Mouse (Mus musculus) midbrain, embryonic 14.5 days (tissue): ENCODE measurements around the gene Zfp664. TPM values are rescaled to one million over a fixed set of nuclear protein-coding genes. Genes with fewer than 3 reads are reported as not detected.

ENCODE experiments used
- ATAC-seq: fragments of 200-750 bp; cut with Nextera tagmentation; 2 replicates; pipeline ENCODE4 v1.8.0; 2017; ENCODE audit warnings: moderate number of reproducible peaks, moderate library complexity; ENCODE audit not compliant: low FRiP score, low TSS enrichment
- DNase-seq: peaks from one replicate; pipeline ENCODE4 v3.0.0-alpha.2; 2015
- H3K27ac ChIP-seq: fragments of 300-500 bp; sonication (generic); replicated peaks from 2 replicates; pipeline ENCODE4 v1.5.1; 2014; ENCODE audit warnings: mild to moderate bottlenecking, low read depth, low read length, moderate library complexity
- H3K27me3 ChIP-seq: fragments of 300-500 bp; sonication (generic); 2 replicates; pipeline ENCODE4 v1.6.1; 2014; ENCODE audit warnings: low read length, control low read depth, mixed read lengths; ENCODE audit not compliant: control insufficient read depth, insufficient read depth
- H3K36me3 ChIP-seq: fragments of 300-500 bp; sonication (generic); 2 replicates; pipeline ENCODE4 v1.6.1; 2014; ENCODE audit warnings: low read length, control low read depth; ENCODE audit not compliant: control insufficient read depth, insufficient read depth
- H3K4me1 ChIP-seq: fragments of 300-500 bp; sonication (generic); 2 replicates; pipeline ENCODE4 v1.6.1; 2014; ENCODE audit warnings: mild to moderate bottlenecking, antibody characterized with exemption, low read length, control low read depth; ENCODE audit not compliant: control insufficient read depth, insufficient read depth
- H3K4me2 ChIP-seq: fragments of 300-500 bp; sonication (generic); 2 replicates; pipeline ENCODE4 v1.6.1; 2014; ENCODE audit warnings: mild to moderate bottlenecking, low read length, moderate library complexity
- H3K4me3 ChIP-seq: fragments of 300-500 bp; sonication (generic); replicated peaks from 2 replicates; pipeline ENCODE4 v1.5.1; 2014; ENCODE audit warnings: low read depth, low read length
- H3K9ac ChIP-seq: fragments of 300-500 bp; sonication (generic); replicated peaks from 2 replicates; pipeline ENCODE4 v1.6.1; 2014; ENCODE audit warnings: mild to moderate bottlenecking, low read length, moderate library complexity
- H3K9me3 ChIP-seq: fragments of 300-500 bp; sonication (generic); 2 replicates; pipeline ENCODE4 v1.6.1; 2016; ENCODE audit warnings: low read length, control low read depth, mixed read lengths; ENCODE audit not compliant: control insufficient read depth
- WGBS: fragments of 180-500 bp; shearing (Covaris S2); extraction: QIAGEN DNeasy Blood & Tissue Kit; methylation state at CpG from one replicate; pipeline ENCODE4 v1.1.7; 2014; 5-methylcytosine and 5-hydroxymethylcytosine counted together
- polyA plus RNA-seq: library from polyadenylated mRNA; unstranded; fragments of >200 nt; fragmentation: Nextera tagmentation; extraction: Ambion mirVana; gene quantifications from 2 replicates; pipeline ENCODE4 v1.2.1, GENCODE M21; 2014

Gene Zfp664
- polyA plus RNA-seq, 1 experiment from 2014 or later, result 107 TPM

GRCm38 (mm10) chr5:124902195-124902594, 39.7 kb downstream of the Zfp664 start:
- H3K36me3 ChIP-seq, result no peaks in the 10 kb centered on the region
- DNase-seq (no peak), ATAC-seq (no peak)
- H3K9ac ChIP-seq, result no peak overlapping the region
- H3K27me3 ChIP-seq, result no peaks in the 10 kb centered on the region
- no peak overlapping the region for H3K4me2 ChIP-seq
- H3K4me3 ChIP-seq, result no peak overlapping the region
- 0 out of 2 replicates have a peak overlapping the region, but pooled peaks have one; percentile 5 for H3K27ac ChIP-seq
- H3K4me1 ChIP-seq, result peaks cover 6% of the 10 kb centered on the region; the same call in 1 of the 2 replicates
- 90% methylated on average over 10 of the region's 10 CpGs for WGBS
- H3K9me3 ChIP-seq, result no peaks in the 10 kb centered on the region

GRCm38 (mm10) chr5:124903852-124904251, 41.4 kb downstream of the Zfp664 start:
- Histone ChIP-seq H3K4me2 (no peak overlapping the region), H3K9ac (no peak overlapping the region), H3K27me3 (no peaks in the 10 kb centered on the region), H3K27ac (no peak overlapping the region), H3K9me3 (no peaks in the 10 kb centered on the region), H3K4me1 (peaks cover 6% of the 10 kb centered on the region; the same call in 1 of the 2 replicates), H3K36me3 (no peaks in the 10 kb centered on the region), H3K4me3 (no peak overlapping the region)
- DNase-seq (no peak), ATAC-seq (no peak)
- 87% methylated on average over 4 of the region's 4 CpGs for whole genome bisulfite sequencing

- DNase-seq, result no peak
Observed at GRCm38 (mm10) chr5:124906890-124907289, 44.4 kb downstream of the Zfp664 start.

GRCm38 (mm10) chr5:124908860-124909259, 46.4 kb downstream of the Zfp664 start:
- DNase-seq (peak; percentile 91), ATAC-seq (peak; percentile 76; the same call in 1 of the 2 replicates)
- H3K9me3 ChIP-seq, result no peaks in the 10 kb centered on the region
- no peak overlapping the region for H3K27ac ChIP-seq
- H3K4me2 ChIP-seq, result no peak overlapping the region
- no peaks in the 10 kb centered on the region for H3K27me3 ChIP-seq
- no peaks in the 10 kb centered on the region for H3K36me3 ChIP-seq
- no peak overlapping the region for H3K4me3 ChIP-seq
- H3K4me1 ChIP-seq, result peaks cover 13% of the 10 kb centered on the region; the same call in 1 of the 2 replicates
- WGBS, result 20% methylated on average over 5 of the region's 5 CpGs
- H3K9ac ChIP-seq, result no peak overlapping the region

More at GRCm38 (mm10) chr5:124906890-124907289, 44.4 kb downstream of the Zfp664 start:
- H3K9me3 ChIP-seq, result no peaks in the 10 kb centered on the region
- H3K4me3 ChIP-seq, result no peak overlapping the region
- H3K4me2 ChIP-seq, result no peak overlapping the region
- H3K27me3 ChIP-seq, result no peaks in the 10 kb centered on the region
- no peaks in the 10 kb centered on the region for H3K4me1 ChIP-seq
- H3K36me3 ChIP-seq, result no peaks in the 10 kb centered on the region
- WGBS, result 82% methylated on average over 13 of the region's 13 CpGs
- no peak for ATAC-seq
- H3K9ac ChIP-seq, result no peak overlapping the region
- H3K27ac ChIP-seq, result no peak overlapping the region

GRCm38 (mm10) chr5:124912276-124912675, 49.8 kb downstream of the Zfp664 start:
- H3K36me3 ChIP-seq, result no peaks in the 10 kb centered on the region
- no peaks in the 10 kb centered on the region for H3K27me3 ChIP-seq
- H3K9ac ChIP-seq, result no peak overlapping the region
- ATAC-seq (no peak), DNase-seq (no peak)
- H3K4me1 ChIP-seq, result peaks cover 16% of the 10 kb centered on the region; the same call in 1 of the 2 replicates
- no peaks in the 10 kb centered on the region for H3K9me3 ChIP-seq
- H3K4me2 ChIP-seq, result no peak overlapping the region
- no peak overlapping the region for H3K27ac ChIP-seq
- WGBS, result 57% methylated on average over 7 of the region's 7 CpGs
- H3K4me3 ChIP-seq, result no peak overlapping the region

GRCm38 (mm10) chr5:124912946-124913933, 50.7 kb downstream of the Zfp664 start:
- H3K9ac ChIP-seq, result no peak overlapping the region
- no peak; the same call in 1 of the 2 replicates for ATAC-seq
- no peaks in the 10 kb centered on the region for H3K9me3 ChIP-seq
- no peaks in the 10 kb centered on the region for H3K27me3 ChIP-seq
- peaks cover 16% of the 10 kb centered on the region; the same call in 1 of the 2 replicates for H3K4me1 ChIP-seq
- H3K36me3 ChIP-seq, result no peaks in the 10 kb centered on the region
- WGBS, result 13% methylated on average over 20 of the region's 20 CpGs
- no peak overlapping the region for H3K4me2 ChIP-seq
- peak overlapping the region; percentile 60 for H3K27ac ChIP-seq
- DNase-seq, result peak; percentile 57
- no peak overlapping the region for H3K4me3 ChIP-seq

- Histone ChIP-seq H3K27me3 (no peaks in the 10 kb centered on the region), H3K4me1 (peaks cover 19% of the 10 kb centered on the region), H3K4me2 (no peak overlapping the region), H3K27ac (no peak overlapping the region), H3K36me3 (no peaks in the 10 kb centered on the region), H3K9me3 (no peaks in the 10 kb centered on the region), H3K4me3 (no peak overlapping the region), H3K9ac (no peak overlapping the region)
- WGBS, result 93% methylated on average over 3 of the region's 3 CpGs
- DNase-seq, result no peak
- no peak for ATAC-seq
Observed at GRCm38 (mm10) chr5:124919798-124920197, 57.3 kb downstream of the Zfp664 start.

GRCm38 (mm10) chr5:124921410-124921809, 58.9 kb downstream of the Zfp664 start:
- Histone ChIP-seq H3K27me3 (no peaks in the 10 kb centered on the region), H3K27ac (no peak overlapping the region)
- DNase-seq, result no peak

More at GRCm38 (mm10) chr5:124921410-124921809, 58.9 kb downstream of the Zfp664 start:
- Histone ChIP-seq H3K4me3 (no peak overlapping the region), H3K9ac (no peak overlapping the region), H3K9me3 (no peaks in the 10 kb centered on the region), H3K4me2 (no peak overlapping the region), H3K4me1 (peaks cover 19% of the 10 kb centered on the region), H3K36me3 (no peaks in the 10 kb centered on the region)
- ATAC-seq, result no peak
